Mouse (Mus musculus) liver, embryonic 14.5 days (tissue): ENCODE measurements around the gene Olfr92. TPM values are rescaled to one million over a fixed set of nuclear protein-coding genes. Genes with fewer than 3 reads are reported as not detected.

Experiments
- ATAC-seq: fragments of 200-750 bp; cut with Nextera tagmentation; 2 replicates; pipeline ENCODE4 v1.8.0; 2017; ENCODE audit warnings: moderate number of reproducible peaks, mild to moderate bottlenecking, moderate library complexity; ENCODE audit not compliant: insufficient read depth
- DNase-seq, 3 experiments: peaks; one replicate each; pipeline ENCODE4 v3.0.0-alpha.2; 2012 to 2013; ENCODE audit warnings: low read depth in 3 of 3, low spot score in 3 of 3
- H3K27ac ChIP-seq: fragments of 300-500 bp; sonication (generic); 2 replicates; pipeline ENCODE4 v1.5.1; 2014; ENCODE audit warnings: moderate library complexity, mild to moderate bottlenecking, control low read depth, inconsistent platforms
- H3K27me3 ChIP-seq: fragments of 300-500 bp; sonication (generic); 2 replicates; pipeline ENCODE4 v1.6.1; 2014; ENCODE audit warnings: mild to moderate bottlenecking, low read length, moderate library complexity; ENCODE audit not compliant: control insufficient read depth, insufficient read depth
- H3K36me3 ChIP-seq: fragments of 300-500 bp; sonication (generic); replicated peaks from 2 replicates; pipeline ENCODE4 v1.6.1; 2014; ENCODE audit warnings: low read depth; ENCODE audit not compliant: control insufficient read depth, insufficient read depth
- H3K4me1 ChIP-seq, 2 experiments: fragments of 200-500 bp in 1 of 2; fragments of 300-500 bp in 1 of 2; sonication (generic) in 1 of 2; replicated peaks; 2 replicates each; pipeline ENCODE4 v1.6.1; 2012 to 2014; ENCODE audit warnings: antibody characterized with exemption in 1 of 2, inconsistent platforms in 1 of 2, low read length in 1 of 2; ENCODE audit not compliant: control insufficient read depth in 2 of 2, insufficient read depth in 2 of 2
- H3K4me2 ChIP-seq: fragments of 300-500 bp; sonication (generic); 2 replicates; pipeline ENCODE4 v1.6.1; 2014; ENCODE audit warnings: low read depth, mild to moderate bottlenecking, control low read depth, moderate library complexity
- H3K4me3 ChIP-seq, 2 experiments: fragments of 200-500 bp in 1 of 2; fragments of 300-500 bp in 1 of 2; sonication (generic) in 1 of 2; 2 replicates each; pipeline ENCODE4 v1.5.1; 2012 to 2014; ENCODE audit warnings: low read depth in 2 of 2, low read length in 2 of 2, mild to moderate bottlenecking in 2 of 2, control low read depth in 1 of 2, inconsistent platforms in 1 of 2, moderate library complexity in 1 of 2; ENCODE audit not compliant: insufficient read depth in 1 of 2
- H3K9ac ChIP-seq: fragments of 300-500 bp; sonication (generic); replicated peaks from 2 replicates; pipeline ENCODE4 v1.6.1; 2014; ENCODE audit warnings: mild to moderate bottlenecking, control low read depth, moderate library complexity
- H3K9me3 ChIP-seq: fragments of 300-500 bp; sonication (generic); 2 replicates; pipeline ENCODE4 v1.6.1; 2016; ENCODE audit warnings: low read length, mixed read lengths; ENCODE audit not compliant: control insufficient read depth
- CTCF ChIP-seq: IDR thresholded peaks from 2 replicates; pipeline ENCODE4 v1.5.1; 2016; ENCODE audit warnings: antibody characterized with exemption, low read depth, control low read depth
- EP300 ChIP-seq: IDR thresholded peaks from 2 replicates; pipeline ENCODE4 v1.6.1; 2016; ENCODE audit warnings: antibody characterized with exemption, low read depth
- WGBS: fragments of 180-500 bp; shearing (Covaris S2); extraction: QIAGEN DNeasy Blood & Tissue Kit; methylation state at CpG from one replicate; pipeline ENCODE4 v1.1.7; 2014; ENCODE audit not compliant: insufficient replicate concordance; 5-methylcytosine and 5-hydroxymethylcytosine counted together
- polyA plus RNA-seq, 2 experiments: library from polyadenylated mRNA; depleted of rRNA in 1 of 2; stranded (reverse) in 1 of 2; unstranded in 1 of 2; fragments of >200 nt; fragmentation: Nextera tagmentation in 1 of 2; extraction: Ambion mirVana in 1 of 2; gene quantifications; 2 replicates each; pipeline versions ENCODE4 v1.2.1 to v1.2.3; 2012 to 2014

The Olfr92 gene
- polyA plus RNA-seq, 2 experiments = not detected

GRCm38 (mm10) chr17:37072730-37073276, 47.1 kb downstream of the Olfr92 start:
- no peak overlapping the region for H3K4me3 ChIP-seq
- no peaks in the 10 kb centered on the region for H3K27me3 ChIP-seq
- no peaks in the 10 kb centered on the region for H3K4me1 ChIP-seq
- ATAC-seq (no peak), DNase-seq (no peak)
- no peak overlapping the region for H3K9ac ChIP-seq
- H3K4me2 ChIP-seq = no peak overlapping the region
- H3K27ac ChIP-seq = no peak overlapping the region
- WGBS = 59% methylated on average over 11 of the region's 11 CpGs
- H3K9me3 ChIP-seq = no peaks in the 10 kb centered on the region
- H3K36me3 ChIP-seq = no peaks in the 10 kb centered on the region
- TF ChIP-seq CTCF = no peak
- TF ChIP-seq EP300 = no peak

GRCm38 (mm10) chr17:37072080-37072729, 47.7 kb downstream of the Olfr92 start:
- no peak for DNase-seq
- Histone ChIP-seq H3K4me2 (no peak overlapping the region), H3K4me1 (no peaks in the 10 kb centered on the region), H3K4me3 (no peak overlapping the region), H3K9ac (no peak overlapping the region), H3K27ac (no peak overlapping the region), H3K27me3 (no peaks in the 10 kb centered on the region), H3K36me3 (no peaks in the 10 kb centered on the region), H3K9me3 (no peaks in the 10 kb centered on the region)
- TF ChIP-seq CTCF (no peak), EP300 (no peak)
- WGBS = 63% methylated on average over 12 of the region's 12 CpGs
- ATAC-seq = no peak

- Histone ChIP-seq H3K27ac (no peak overlapping the region), H3K9me3 (no peaks in the 10 kb centered on the region), H3K27me3 (no peaks in the 10 kb centered on the region), H3K36me3 (no peaks in the 10 kb centered on the region), H3K4me3 (no peak overlapping the region), H3K4me1 (no peaks in the 10 kb centered on the region), H3K9ac (no peak overlapping the region), H3K4me2 (no peak overlapping the region)
- DNase-seq (no peak), ATAC-seq (no peak)
- TF ChIP-seq CTCF (no peak), EP300 (no peak)
- 58% methylated on average over 8 of the region's 8 CpGs for WGBS
These were observed 49.8 kb downstream of the Olfr92 start for GRCm38 (mm10) chr17:37070121-37070520.

- Histone ChIP-seq H3K4me1 (no peaks in the 10 kb centered on the region), H3K4me2 (no peak overlapping the region), H3K36me3 (no peaks in the 10 kb centered on the region), H3K9ac (no peak overlapping the region), H3K27me3 (no peaks in the 10 kb centered on the region), H3K9me3 (no peaks in the 10 kb centered on the region), H3K4me3 (no peak overlapping the region), H3K27ac (no peak overlapping the region)
- no peak for DNase-seq
- ATAC-seq = no peak
- WGBS = 52% methylated on average over 1 of the region's 1 CpGs
- no peak for TF ChIP-seq CTCF
- TF ChIP-seq EP300 = no peak
These were observed 52.0 kb downstream of the Olfr92 start for GRCm38 (mm10) chr17:37067861-37068260.

GRCm38 (mm10) chr17:37065993-37066392, 53.9 kb downstream of the Olfr92 start:
- TF ChIP-seq CTCF (no peak), EP300 (no peak)
- DNase-seq (no peak), ATAC-seq (no peak)
- Histone ChIP-seq H3K4me2 (no peak overlapping the region), H3K27ac (no peak overlapping the region), H3K9ac (no peak overlapping the region), H3K27me3 (no peaks in the 10 kb centered on the region), H3K4me1 (no peaks in the 10 kb centered on the region), H3K36me3 (no peaks in the 10 kb centered on the region), H3K4me3 (no peak overlapping the region), H3K9me3 (no peaks in the 10 kb centered on the region)
- WGBS = 45% methylated on average over 2 of the region's 2 CpGs
